Mouse (Mus musculus) cerebellum, postnatal 4 days (tissue): Measurements from ENCODE around the gene Hist1h3a.
A peak's percentile ranks its signal among the peaks of the same experiment; 100 is the strongest.
"Not testable (repeated sequence)": the region's sequence is repeated elsewhere in the genome, so short reads cannot be mapped to it uniquely, and the experiment has no call there.

Experiments used
- DNase-seq, 2 experiments: peaks; one replicate each; pipeline ENCODE4 v3.0.0; 2022; ENCODE audit warnings: low spot score in 2 of 2, mixed read lengths in 1 of 2

The Hist1h3a gene

GRCm38 (mm10) chr13:23743215-23743614, 19.0 kb downstream of the Hist1h3a start:
- no peak for DNase-seq

- DNase-seq, result no peak
These were observed 20.2 kb downstream of the Hist1h3a start for GRCm38 (mm10) chr13:23742007-23742406.

DNA sequence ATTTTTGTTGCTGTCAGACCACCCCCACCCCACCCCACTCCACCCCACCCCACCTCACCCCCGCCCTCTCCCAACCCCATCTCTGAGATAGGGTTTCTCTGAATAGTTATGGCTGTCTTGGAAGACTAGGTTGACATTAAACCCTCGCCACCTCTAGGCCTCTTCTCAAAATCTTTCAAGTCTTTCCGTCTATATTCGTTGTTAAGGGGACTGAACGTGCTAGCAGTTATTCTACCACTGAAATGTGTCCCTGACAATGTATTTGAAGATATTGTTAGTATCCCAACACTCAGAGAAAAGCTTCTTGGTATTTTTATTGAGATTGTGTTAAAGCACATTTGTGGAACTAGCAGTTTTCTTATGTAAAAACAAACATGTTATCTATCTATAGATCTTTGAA, 21.3 kb downstream of the Hist1h3a start:
- no peak for DNase-seq

- no peak for DNase-seq
These were observed 21.8 kb downstream of the Hist1h3a start for GRCm38 (mm10) chr13:23740256-23740840.

GRCm38 (mm10) chr13:23739922-23740252, 22.3 kb downstream of the Hist1h3a start:
- no peak for DNase-seq

- peak; percentile 65 to 80 for DNase-seq
These were observed 22.9 kb downstream of the Hist1h3a start for GRCm38 (mm10) chr13:23739069-23739921.

DNA sequence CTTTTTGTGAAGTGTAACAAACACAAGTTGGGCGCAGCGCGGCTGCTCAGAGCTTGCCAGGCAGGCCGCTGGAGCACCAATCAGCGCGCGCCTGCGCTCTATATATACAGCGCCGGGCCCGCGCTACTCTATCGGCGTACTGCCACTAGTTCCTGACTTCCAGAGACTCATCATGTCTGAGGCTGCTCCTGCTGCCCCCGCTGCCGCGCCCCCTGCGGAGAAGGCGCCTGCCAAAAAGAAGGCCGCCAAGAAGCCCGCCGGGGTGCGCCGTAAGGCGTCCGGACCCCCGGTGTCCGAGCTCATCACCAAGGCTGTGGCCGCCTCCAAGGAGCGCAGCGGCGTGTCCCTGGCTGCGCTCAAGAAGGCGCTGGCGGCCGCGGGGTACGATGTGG, 23.5 kb downstream of the Hist1h3a start, which contains the start of gene Hist1h1c:
Hist1h1c (plus strand) TSS at position 132 of the 392 bp plus-strand sequence.
- DNase-seq, result peak; percentile 65 to 88

DNA sequence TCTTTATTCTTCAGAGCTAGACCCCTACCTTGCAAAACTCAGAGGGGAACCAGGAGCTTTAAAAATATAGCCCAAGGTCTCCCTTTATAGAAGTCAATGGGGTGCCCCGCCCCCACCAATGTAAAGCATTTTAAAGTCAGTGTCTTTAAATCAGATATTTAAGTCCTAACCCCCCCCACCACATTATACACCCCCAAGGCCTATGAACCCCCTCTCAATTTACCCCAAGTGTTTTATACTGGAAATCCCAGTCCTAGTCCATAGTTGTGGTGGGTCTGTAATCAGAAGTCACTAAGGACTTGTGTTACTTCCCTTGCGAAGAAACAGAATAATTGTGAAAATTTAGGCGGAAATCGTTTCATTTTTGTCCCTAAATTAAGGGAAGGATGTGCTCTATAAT, 24.1 kb downstream of the Hist1h3a start:
- no peak for DNase-seq

- DNase-seq, result no peak
These were observed 25.1 kb downstream of the Hist1h3a start for GRCm38 (mm10) chr13:23737091-23737490.

- no peak for DNase-seq
These were observed 29.9 kb downstream of the Hist1h3a start for GRCm38 (mm10) chr13:23732156-23732804.

DNA sequence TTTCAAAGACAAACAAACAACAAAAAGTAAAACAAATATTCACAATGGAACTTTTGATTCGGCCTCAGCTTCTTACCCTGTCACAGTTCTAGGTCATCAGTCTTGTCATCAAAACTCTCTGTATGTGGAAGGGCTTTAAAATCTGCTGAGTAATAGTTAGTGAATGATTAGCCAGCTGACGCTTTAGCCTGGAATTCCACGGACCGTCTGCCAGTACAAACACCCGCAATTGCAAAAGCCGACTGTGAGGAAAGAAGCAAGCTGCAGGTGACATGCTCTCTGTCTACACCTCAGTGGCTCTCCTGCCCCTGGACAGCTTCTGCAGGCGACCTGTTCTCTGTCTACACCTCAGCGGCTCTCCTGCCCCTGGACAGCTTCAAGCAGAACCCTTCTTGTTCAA, 31.7 kb downstream of the Hist1h3a start:
- DNase-seq, result no peak

- no peak for DNase-seq
These were observed 32.5 kb downstream of the Hist1h3a start for GRCm38 (mm10) chr13:23729706-23730105.

DNA sequence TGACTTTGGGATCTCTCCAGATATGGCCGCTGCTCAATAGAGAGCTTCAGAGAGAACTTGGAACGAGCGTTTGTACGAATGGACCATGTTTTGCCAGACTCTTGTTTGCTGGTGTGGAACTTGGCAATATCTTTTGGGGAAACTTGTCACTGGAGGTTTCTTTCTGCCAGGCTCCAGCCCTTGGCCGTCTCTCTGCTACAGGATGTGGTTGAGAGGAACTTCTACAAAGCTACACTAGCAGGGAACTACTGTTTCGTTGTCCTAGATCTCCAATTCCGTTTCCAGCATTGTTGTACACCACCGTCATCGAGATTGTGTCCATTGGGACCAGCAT, 33.0 kb downstream of the Hist1h3a start:
- DNase-seq, result no peak

- DNase-seq, result no peak
These were observed 33.6 kb downstream of the Hist1h3a start for GRCm38 (mm10) chr13:23728472-23729191.

- no peak for DNase-seq
These were observed 37.0 kb downstream of the Hist1h3a start for GRCm38 (mm10) chr13:23725213-23725612.

- DNase-seq, result no peak
These were observed 37.9 kb downstream of the Hist1h3a start for GRCm38 (mm10) chr13:23724239-23724638.

DNA sequence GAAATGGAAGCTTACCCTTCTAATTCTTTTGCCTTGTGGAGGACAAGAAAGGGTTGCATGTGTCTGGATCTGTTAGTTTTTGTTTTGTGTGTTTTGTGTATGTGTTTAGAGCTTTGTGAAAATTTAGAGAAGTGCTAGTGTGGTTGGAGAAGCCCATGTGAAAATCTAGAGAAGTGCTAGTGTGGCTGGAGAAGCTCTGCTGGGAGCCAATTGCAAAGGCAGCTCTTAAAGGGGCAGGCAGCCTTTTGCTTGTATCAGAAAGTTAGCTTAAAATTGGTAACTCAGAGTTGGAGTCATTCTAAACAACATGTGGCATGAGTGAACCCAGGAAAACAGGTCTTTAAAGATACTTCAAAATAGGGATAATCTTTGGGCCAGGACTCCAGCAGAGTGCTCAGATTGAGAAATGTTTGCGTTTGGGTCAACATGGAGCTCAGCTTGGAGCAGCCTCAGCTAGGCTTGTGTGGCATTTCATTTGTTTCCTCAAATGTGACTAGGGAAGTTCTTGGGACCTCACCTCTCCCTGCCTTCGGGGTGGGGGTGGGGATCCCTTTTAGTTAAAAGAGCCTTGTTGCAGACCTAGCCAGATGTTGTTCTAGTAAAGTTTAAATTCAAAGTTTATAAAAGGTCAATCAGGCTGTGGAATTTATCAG, 44.5 kb downstream of the Hist1h3a start:
- not testable (repeated sequence) for DNase-seq

GRCm38 (mm10) chr13:23717176-23717575, 45.0 kb downstream of the Hist1h3a start:
- no peak for DNase-seq

GRCm38 (mm10) chr13:23716261-23717042, 45.7 kb downstream of the Hist1h3a start:
- DNase-seq, result no peak
